Mouse (Mus musculus) cerebellum, adult 2 months (tissue): Measurements from ENCODE around the gene Susd4.

ENCODE experiments used
- CTCF ChIP-seq: fragments of 200-500 bp; IDR thresholded peaks from 2 replicates; pipeline ENCODE4 v1.5.1; 2011; ENCODE audit warnings: low read depth, mild to moderate bottlenecking, control low read depth, low read length, moderate library complexity, borderline replicate concordance; ENCODE audit not compliant: insufficient read depth
- POLR2A ChIP-seq: fragments of 200-500 bp; IDR thresholded peaks from 2 replicates; pipeline ENCODE4 v1.6.1; 2011; ENCODE audit warnings: low read length, control low read depth, borderline replicate concordance; ENCODE audit not compliant: insufficient read depth

DNA sequence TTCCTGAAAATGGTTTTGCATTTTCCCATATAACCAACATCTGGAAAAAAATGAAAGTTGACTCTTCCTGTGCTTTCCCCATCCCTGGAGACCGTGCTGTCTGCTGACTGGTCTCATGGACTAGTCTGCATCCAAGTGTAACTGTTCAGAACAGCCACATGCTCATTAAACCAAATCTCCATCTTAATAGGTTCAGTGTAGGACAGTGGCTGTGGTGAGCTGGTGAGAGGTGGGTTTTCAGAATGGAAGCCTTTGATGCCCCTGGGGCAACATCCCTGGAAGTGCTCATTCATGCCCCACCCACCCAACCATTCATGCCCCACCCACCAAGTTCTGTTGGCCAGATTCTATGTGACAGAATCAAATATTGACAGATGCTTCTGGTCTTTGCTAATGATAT lies 86.4 kb downstream of the Susd4 start:
- no peak for TF ChIP-seq POLR2A
- TF ChIP-seq CTCF, result no peak
